Mouse (Mus musculus) embryonic fibroblast, embryonic 13.5 days (primary cell): ENCODE data around the gene Ankrd65. TPM values are rescaled to one million over a fixed set of nuclear protein-coding genes. Genes with fewer than 3 reads are reported as not detected.

Source experiments
- H3K27ac ChIP-seq: 2 replicates; pipeline ENCODE4 v1.5.1; 2012; ENCODE audit warnings: low read length, control low read depth, inconsistent platforms; ENCODE audit not compliant: insufficient read depth
- H3K4me1 ChIP-seq: 2 replicates; pipeline ENCODE4 v1.6.1; 2011; ENCODE audit warnings: low read length; ENCODE audit not compliant: control insufficient read depth, insufficient read depth
- H3K4me3 ChIP-seq: 2 replicates; pipeline ENCODE4 v1.5.1; 2011; ENCODE audit warnings: mild to moderate bottlenecking, control low read depth, low read length; ENCODE audit not compliant: insufficient read depth
- CTCF ChIP-seq: IDR thresholded peaks from 2 replicates; pipeline ENCODE4 v1.5.1; 2011; ENCODE audit warnings: mild to moderate bottlenecking, control low read depth, low read length, moderate library complexity, borderline replicate concordance; ENCODE audit not compliant: insufficient read depth
- POLR2A ChIP-seq: IDR thresholded peaks from 2 replicates; pipeline ENCODE4 v1.6.1; 2011; ENCODE audit warnings: low read depth, mild to moderate bottlenecking, control low read depth, low read length, moderate library complexity
- polyA plus RNA-seq: library from polyadenylated mRNA; stranded (reverse); fragments of >200 nt; gene quantifications from 2 replicates; pipeline ENCODE4 v1.2.4, GENCODE M21; 2011; ENCODE audit warnings: low read depth; ENCODE audit not compliant: missing spikeins, insufficient read length

The Ankrd65 gene
- polyA plus RNA-seq, 1 experiment: not detected

GRCm38 (mm10) chr4:155760613-155761355, 29.5 kb upstream of the Ankrd65 start, which contains the start of gene Atad3a:
Atad3a (minus strand) TSS chr4:155761093.
- Histone ChIP-seq H3K27ac (no peak within 1 kb of the TSS), H3K4me3 (peak within 1 kb of the TSS; percentile 96)

DNA sequence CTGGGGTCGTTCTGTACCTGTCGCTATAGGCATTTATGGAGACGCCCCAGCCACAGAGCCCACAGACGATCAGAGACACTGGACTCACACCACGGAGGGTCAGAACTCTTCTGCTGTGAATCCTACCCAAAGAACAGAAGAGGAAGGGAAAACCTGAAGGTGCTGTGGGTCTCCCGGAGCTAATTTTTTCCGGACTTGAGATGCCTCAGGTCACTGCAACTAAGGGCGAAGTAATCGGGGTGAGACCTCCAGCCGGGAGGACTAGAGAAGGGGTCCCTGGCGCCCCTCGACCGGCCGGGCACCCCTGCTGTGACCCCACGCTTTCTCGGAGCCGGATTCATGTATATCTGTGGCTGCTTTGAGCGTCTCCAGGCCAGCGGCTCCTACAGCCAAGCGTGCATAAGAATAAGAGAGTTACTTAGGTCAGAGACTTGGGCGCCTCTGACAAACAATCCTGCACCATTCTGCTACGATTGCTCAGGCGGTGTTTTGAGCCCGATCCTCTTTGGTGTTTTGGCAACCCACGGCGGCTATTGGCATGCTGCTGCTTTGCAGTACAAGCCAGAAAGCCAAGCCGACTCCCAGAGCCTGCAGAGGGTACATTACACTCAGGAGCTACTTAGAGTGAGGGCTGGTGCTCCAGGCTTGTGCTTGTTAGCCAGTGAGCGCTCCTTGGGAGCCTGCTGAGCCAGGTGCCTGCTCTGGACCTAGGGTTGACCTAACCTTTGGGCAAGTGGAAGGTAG, 28.7 kb upstream of the Ankrd65 start:
- peaks cover 5% of the 10 kb centered on the region; the same call in 1 of the 2 replicates for H3K4me1 ChIP-seq
- H3K27ac ChIP-seq: no peak overlapping the region
- TF ChIP-seq POLR2A (no peak), CTCF (no peak)
- peak overlapping the region; percentile 77 for H3K4me3 ChIP-seq

More at GRCm38 (mm10) chr4:155760613-155761355, 29.5 kb upstream of the Ankrd65 start, which contains the start of gene Atad3a:
- peak; percentile 89 for TF ChIP-seq POLR2A
- TF ChIP-seq CTCF: no peak
- peaks cover 5% of the 10 kb centered on the region; the same call in 1 of the 2 replicates for H3K4me1 ChIP-seq

DNA sequence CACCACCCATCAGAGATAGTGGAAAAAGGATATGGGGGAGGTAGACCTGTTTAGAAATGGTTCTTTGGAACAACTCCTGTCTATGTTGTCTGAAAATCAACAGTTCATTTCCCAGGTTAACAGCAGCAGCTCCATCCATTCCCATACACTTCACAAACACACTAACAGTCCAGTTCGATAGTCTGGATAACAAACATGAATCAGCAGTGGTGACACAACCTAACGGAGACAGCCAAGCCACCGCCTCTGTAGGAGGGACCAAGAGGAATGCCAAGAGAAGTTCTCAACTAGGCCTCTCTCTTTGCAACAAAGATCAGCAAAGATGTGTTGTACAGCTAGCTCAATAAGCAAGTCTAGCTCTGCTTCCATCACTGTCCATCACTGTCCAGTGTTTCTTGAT, 27.9 kb upstream of the Ankrd65 start:
- Histone ChIP-seq H3K4me3 (no peak overlapping the region), H3K4me1 (peaks cover 5% of the 10 kb centered on the region; the same call in 1 of the 2 replicates), H3K27ac (no peak overlapping the region)
- no peak for TF ChIP-seq CTCF
- TF ChIP-seq POLR2A: no peak

DNA sequence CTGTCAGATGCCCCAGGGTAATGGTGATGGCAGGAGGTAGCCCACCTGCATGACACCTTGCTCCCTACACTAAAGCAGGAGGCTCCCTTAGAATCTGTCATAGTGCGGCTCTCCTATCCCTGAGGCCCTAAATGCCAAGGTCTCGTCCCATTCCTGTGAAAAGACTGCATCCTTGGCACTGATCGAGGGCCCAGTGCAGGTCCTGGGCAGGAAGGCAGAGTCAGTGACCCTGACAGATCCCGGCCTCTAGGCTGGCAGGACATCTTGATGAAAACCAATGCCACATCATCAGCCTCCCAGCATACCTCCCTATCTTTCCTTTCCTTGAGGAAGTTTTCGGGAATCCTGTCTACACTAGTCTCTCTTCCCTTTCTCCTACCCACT, 20.8 kb upstream of the Ankrd65 start:
- H3K4me1 ChIP-seq: no peaks in the 10 kb centered on the region

DNA sequence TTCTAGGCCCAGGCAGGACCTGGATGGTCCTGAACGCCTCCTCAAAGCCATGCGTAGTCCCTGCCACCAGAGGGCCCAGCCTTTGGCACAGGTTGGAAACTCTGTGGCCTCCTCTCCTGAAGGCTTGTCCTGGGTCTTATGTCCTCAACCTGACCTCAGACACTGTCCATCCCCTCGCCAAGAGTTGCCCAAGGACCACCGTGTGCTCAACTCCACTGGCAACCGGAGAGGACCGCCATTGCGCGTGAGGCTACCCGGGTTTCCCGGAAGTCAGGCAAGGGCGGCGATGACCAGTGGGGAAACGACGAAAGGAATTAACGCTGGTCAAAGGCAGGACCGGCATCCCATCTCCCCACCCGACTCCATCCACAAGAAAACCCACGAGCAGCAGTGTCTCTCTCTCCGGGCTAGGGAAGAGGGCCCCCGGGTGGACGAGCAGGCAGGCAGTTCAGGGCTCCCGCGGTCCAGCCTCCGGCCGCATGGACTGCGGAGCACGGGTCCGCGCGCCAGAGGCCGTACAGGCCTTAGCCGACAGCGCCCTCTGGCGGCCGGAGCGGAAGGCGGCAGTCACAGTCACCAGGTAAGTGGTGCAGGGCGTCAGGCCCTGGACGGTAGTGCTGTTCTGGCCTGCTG, 20.2 kb upstream of the Ankrd65 start:
- peak overlapping the region; percentile 32 for H3K4me3 ChIP-seq
- TF ChIP-seq CTCF (peak; percentile 93), POLR2A (peak; percentile 70)
- H3K4me1 ChIP-seq: peaks cover under 1% of the 10 kb centered on the region; the same call in 1 of the 2 replicates
- peak overlapping the region; percentile 43; the same call in 1 of the 2 replicates for H3K27ac ChIP-seq

More for the DNA sequence above, 20.8 kb upstream of the Ankrd65 start:
- H3K4me3 ChIP-seq: no peak overlapping the region
- no peak overlapping the region for H3K27ac ChIP-seq
- TF ChIP-seq POLR2A (no peak), CTCF (no peak)

GRCm38 (mm10) chr4:155770626-155771025, 19.6 kb upstream of the Ankrd65 start:
- no peak overlapping the region for H3K27ac ChIP-seq
- TF ChIP-seq CTCF (no peak), POLR2A (no peak)
- no peak overlapping the region for H3K4me3 ChIP-seq
- H3K4me1 ChIP-seq: peaks cover 6% of the 10 kb centered on the region

GRCm38 (mm10) chr4:155771706-155772105, 18.5 kb upstream of the Ankrd65 start:
- Histone ChIP-seq H3K27ac (no peak overlapping the region), H3K4me3 (no peak overlapping the region), H3K4me1 (peaks cover 8% of the 10 kb centered on the region)
- TF ChIP-seq POLR2A (no peak), CTCF (no peak)

DNA sequence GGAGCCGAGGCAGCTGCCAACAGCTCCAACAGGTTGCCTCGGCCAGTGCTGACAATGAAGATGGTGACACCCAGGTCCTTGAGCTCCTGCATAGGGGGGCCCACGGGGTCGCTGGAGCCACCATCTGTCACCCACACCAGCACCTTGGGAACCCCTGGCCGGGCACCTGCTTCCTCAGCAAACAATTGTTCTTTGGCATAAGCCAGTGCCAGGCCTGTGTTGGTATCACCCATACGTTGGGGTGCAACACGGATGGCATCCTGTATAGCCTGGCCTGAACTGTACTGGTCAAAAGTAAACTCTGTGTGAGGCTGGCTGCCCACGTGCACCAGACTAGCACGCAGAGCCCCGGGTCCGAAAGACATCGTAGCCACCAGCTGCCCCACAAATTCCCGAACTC, 17.5 kb upstream of the Ankrd65 start:
- TF ChIP-seq CTCF (no peak), POLR2A (no peak)
- H3K27ac ChIP-seq: no peak overlapping the region
- H3K4me1 ChIP-seq: peaks cover 8% of the 10 kb centered on the region
- H3K4me3 ChIP-seq: no peak overlapping the region

GRCm38 (mm10) chr4:155773335-155774078, 16.7 kb upstream of the Ankrd65 start:
- H3K27ac ChIP-seq: no peak overlapping the region
- peaks cover 8% of the 10 kb centered on the region for H3K4me1 ChIP-seq
- no peak overlapping the region for H3K4me3 ChIP-seq
- TF ChIP-seq CTCF (no peak), POLR2A (no peak)
